Mouse (Mus musculus) megakaryocyte progenitor cell, adult 5-6 weeks (primary cell): ENCODE data around the gene Selenoo. TPM values are rescaled to one million over a fixed set of nuclear protein-coding genes. Genes with fewer than 3 reads are reported as not detected.

Source experiments
- ATAC-seq: replicated peaks from 2 replicates; pipeline ENCODE4 v1.8.0; 2016; ENCODE audit warnings: mild to moderate bottlenecking, moderate TSS enrichment, inconsistent platforms; ENCODE audit not compliant: poor library complexity
- total RNA-seq, 2 experiments: library from RNA; stranded (forward) in 1 of 2; stranded (reverse) in 1 of 2; fragments of 157-497, 149-512 nt in 1 of 2; fragments of 200-1000 nt in 1 of 2; gene quantifications; 2 replicates each; pipeline versions ENCODE4 v1.2.3 to v1.2.4; 2015 to 2017

Selenoo gene
- total RNA-seq (2015) (10.1 and 13.4 TPM in 2 replicates), total RNA-seq (2017) (12.2 and 14.4 TPM in 2 replicates)

- peak; percentile 91 for ATAC-seq
Observed at GRCm38 (mm10) chr15:89088607-89089247, at the start of gene Selenoo. Selenoo (plus strand) TSS chr15:89089084.

- no peak for ATAC-seq
Observed at GRCm38 (mm10) chr15:89044381-89044780, 44.5 kb upstream of the Selenoo start.

DNA sequence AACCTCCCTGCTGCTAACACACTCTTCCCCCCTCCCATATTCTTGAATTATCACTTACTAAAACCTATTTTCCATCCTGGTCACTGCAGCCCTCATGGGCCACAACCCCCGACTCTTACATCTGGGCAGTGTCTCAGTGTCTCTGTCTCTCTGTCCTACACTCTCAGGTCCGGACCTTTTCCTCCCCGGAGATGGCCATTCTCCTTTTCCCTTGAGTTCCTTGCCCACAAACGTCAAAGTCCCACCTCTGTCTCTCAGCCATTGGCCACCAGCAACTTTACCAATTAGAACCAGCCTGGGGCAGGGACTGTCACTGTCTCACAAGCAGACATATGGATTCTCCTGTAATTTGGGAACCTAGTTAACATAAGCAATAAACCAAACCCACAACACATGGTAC lies 42.5 kb upstream of the Selenoo start:
- no peak for ATAC-seq

DNA sequence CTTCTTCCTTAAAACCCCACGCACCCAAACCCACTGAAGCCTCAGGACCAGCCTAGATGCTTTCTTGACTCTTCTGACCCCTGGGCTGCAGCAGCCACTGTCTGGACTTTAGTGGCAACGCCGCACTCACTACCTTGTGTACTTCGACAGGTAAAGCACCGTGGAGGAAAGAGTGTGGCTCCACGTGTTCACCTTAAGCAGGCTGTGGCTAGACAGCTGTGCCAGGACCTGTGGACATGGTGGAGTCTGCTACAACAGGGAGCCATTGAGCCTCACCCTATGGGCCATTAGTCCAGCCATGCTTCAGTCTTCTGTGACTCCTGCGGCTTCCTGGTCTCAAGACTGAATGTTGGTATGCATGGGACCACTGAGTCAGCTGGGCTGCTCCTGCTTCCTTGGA lies 34.2 kb upstream of the Selenoo start:
- no peak for ATAC-seq

GRCm38 (mm10) chr15:89058736-89059135 lies 30.1 kb upstream of the Selenoo start:
- no peak for ATAC-seq

- ATAC-seq = no peak
Observed at GRCm38 (mm10) chr15:89059161-89059931, 29.5 kb upstream of the Selenoo start, which contains the start of gene Panx2. Panx2 (plus strand) TSS chr15:89059734.

GRCm38 (mm10) chr15:89060032-89060681 lies 28.7 kb upstream of the Selenoo start:
- ATAC-seq = no peak

- ATAC-seq = no peak; the same call in 1 of the 2 replicates
Observed at GRCm38 (mm10) chr15:89060811-89061460, 27.9 kb upstream of the Selenoo start.

GRCm38 (mm10) chr15:89061761-89062517 lies 26.9 kb upstream of the Selenoo start:
- no peak for ATAC-seq

DNA sequence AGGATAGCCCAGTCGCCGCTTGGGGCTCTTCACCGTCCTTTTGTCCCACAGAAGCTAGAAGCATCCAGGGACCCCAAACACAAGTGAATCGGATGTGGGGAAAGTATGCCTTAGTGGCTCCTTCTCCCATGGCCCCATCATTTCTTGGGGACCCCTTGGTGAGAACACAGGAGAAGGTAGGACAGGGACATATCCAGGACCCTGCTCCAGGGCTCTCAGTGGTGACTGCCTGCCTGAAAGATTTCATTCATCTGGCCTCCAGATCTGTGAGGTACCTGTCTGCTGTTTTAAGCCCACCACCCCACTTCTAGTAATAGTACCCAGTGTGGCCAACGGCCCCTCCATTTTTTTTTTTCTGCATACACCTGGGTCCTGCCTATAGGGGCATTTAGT lies 26.4 kb upstream of the Selenoo start:
- ATAC-seq = no peak

- no peak for ATAC-seq
Observed at GRCm38 (mm10) chr15:89063001-89063400, 25.9 kb upstream of the Selenoo start.

DNA sequence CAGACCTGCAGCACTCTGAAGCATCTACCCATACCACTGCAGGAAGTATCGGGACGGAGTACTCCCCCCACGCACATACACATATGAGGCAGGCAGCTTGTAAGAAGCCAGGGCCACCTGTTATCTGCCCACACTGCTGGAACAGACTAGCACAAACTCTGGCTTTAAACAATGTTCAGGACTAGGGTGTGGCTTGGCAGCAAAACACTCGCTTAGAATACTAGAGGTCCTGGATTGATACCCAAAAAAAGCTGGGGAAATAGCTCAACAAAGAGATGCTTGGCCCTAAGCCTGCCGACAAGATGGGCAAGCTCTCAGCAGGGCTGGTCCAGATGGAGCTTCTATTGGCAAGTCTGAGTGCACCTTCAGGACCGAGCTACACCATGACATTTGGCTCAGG lies 25.3 kb upstream of the Selenoo start:
- ATAC-seq = no peak

DNA sequence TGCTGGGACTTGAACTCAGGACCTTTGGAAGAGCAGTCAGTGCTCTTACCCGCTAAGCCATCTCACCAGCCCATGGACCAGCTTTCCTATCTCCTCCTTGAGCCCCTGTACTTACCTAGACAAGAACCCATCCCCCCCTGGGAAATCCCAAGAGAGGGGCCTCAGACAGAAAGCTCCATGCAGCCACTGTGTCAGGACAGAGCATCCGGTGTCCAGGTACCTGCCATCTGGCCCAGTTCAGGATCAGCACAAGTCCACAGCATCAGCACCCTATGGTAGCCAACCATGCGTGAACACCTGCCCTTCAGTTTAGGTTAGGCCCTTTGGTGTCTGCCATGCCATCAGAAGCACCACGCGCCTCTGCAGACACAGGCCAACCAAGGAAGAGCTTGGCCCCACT lies 24.0 kb upstream of the Selenoo start:
- no peak for ATAC-seq

DNA sequence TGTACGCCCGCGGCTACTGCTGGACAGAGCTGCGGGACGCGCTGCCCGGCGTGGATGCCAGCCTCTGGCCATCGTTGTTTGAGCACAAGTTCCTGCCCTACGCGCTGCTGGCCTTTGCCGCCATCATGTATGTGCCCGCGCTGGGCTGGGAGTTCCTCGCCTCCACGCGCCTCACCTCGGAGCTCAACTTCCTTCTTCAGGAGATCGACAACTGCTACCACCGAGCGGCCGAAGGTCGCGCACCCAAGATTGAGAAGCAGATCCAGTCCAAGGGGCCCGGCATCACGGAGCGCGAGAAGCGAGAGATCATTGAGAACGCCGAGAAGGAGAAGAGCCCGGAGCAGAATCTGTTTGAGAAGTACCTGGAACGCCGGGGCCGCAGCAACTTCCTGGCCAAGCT lies 21.3 kb upstream of the Selenoo start:
- ATAC-seq = peak; percentile 67

- no peak for ATAC-seq
Observed at GRCm38 (mm10) chr15:89068226-89068625, 20.7 kb upstream of the Selenoo start.

DNA sequence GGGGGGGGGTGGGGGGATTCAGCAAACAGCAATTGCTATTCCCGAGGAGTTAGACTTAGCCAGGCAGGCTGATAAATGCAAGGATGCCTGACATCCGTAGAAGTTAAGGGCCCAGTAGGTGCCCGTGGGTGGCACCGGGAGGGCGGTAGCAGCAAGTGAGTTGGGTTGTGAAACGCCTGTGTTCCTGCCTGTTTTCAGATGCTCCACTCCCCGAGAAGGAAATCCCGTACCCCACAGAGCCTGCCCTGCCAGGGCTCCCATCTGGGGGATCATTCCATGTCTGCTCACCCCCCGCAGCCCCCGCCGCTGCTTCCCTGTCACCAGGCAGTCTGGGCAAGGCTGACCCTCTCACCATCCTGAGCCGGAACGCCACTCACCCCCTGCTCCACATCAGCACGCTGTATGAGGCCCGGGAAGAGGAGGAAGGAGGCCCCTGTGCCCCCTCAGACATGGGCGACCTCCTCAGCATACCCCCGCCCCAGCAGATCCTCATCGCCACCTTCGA lies 19.5 kb upstream of the Selenoo start:
- no peak for ATAC-seq

DNA sequence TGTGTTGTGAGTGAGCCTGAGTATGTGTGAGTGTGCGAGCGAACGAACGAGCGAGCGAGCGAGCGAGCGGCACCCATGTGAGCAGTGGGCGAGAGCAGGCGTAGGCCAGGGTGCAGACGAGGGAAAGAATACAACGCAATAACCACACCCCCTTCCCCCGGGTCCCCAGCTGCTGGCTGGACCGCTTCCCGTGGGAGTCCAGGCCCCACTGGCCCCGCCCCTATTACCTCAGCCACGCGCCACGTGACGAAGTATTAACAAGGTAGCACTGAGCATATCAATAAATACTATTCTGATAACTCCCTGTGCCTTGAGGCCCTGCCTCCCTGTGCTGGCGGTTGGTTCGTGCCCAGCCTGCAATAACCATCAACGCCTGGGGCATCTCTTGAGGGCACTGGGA lies 18.3 kb upstream of the Selenoo start:
- ATAC-seq = no peak

GRCm38 (mm10) chr15:89073993-89074603 lies 14.8 kb upstream of the Selenoo start:
- ATAC-seq = peak; percentile 36

DNA sequence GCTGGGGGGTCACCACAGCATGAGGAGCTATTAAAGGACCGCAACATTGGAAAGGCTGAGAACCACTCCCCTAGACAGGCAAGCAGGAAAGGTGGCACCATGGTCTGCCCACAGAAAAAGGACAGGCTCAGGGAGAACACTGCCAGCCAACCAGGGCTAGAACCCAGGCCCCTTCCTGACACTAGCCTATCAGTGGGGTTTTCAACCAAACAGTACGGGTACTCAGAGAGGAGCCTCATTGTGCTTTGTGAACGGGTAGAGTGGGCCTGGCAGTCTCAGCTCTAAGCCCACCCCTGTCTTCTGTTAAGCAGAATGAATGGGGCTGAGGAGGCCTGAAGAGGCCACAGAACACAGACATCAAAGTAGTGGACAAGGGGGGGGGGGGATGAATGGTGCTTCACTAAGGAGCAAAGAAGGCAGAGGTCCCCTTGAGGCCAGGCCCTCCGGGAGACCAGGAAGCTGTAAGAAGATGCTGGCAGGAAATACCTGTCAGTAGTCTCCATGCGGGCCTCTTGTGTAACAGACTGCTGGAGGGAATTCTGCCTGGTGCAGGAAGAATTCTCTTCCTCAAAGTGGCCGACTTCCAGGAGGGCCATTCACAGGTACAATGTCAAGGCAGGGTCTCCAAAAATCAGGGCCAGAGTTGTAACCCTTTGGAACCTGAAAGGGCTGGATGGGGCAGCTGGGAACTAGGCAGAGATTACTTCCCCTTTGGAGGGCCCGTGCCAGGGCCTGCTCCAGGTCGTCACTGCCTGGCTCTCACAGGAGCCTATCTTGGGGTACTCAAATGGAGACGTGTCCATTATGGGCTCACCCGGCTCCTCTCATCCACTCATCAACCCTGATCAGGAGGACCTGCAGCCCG lies 14.0 kb upstream of the Selenoo start, which contains the start of gene Trabd:
Gene Trabd, plus strand, starts transcription at position 512 of the 865 bp plus-strand sequence.
- ATAC-seq = peak; percentile 23
